Mouse (Mus musculus): ENCODE data around the gene Kdm8.

Gene Kdm8

DNA sequence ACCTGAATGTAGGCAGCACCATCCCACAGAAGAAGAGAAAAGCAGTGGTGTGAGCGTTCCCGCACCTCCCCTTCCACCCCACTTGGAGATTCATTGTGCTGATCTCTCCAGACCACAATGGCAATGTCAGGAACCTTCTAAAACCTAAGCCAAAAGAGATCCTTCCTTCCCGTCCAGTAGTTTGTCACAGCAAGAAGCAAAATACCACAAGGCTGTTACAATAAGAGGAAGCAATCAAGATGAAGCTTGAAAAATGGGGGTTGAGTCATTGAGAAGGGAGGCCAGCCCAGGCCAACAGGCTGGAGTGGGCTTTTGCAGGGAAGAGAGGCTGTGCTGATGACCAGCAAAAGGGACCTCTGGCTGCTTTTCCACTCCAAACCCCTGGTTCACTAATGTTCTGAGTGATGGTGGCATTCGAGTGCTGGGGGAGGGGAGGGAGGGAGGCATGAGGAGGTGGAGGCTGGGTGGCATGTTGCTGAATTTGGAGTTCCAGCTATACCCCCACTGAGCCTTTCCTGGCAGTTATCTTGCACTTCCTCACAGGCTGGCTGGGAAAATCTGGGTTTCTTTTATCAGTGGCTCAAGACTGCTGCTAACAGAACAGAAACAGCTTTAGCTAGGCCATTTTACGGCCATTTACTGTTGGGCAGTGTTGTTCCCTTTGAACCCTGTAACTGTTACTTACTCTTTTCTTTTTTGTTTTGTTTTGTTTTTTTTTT lies 59.1 kb downstream of the Kdm8 start:
- no peak for DNase-seq (ENCODE audit: low spot score)

DNA sequence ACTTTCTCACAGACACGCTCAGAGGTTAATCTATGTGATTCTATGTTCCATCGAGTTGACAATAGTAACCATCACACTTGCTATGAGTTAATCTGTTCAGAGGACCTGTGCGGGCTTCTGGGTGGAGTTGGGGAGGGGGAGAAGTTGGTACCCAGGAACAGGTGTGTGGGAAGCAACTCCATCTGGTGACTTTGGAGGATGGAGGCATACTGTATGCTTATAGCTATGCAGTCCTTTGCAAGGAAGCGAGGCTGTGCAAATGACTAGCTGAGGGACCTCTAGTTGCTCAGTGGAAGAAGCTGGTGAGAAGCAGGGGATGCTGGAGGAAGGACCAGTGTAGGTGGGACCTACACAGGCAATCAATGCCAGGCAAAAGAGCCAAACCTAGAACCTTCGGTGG lies 60.1 kb downstream of the Kdm8 start:
- no peak for DNase-seq (ENCODE audit: low spot score)

DNA sequence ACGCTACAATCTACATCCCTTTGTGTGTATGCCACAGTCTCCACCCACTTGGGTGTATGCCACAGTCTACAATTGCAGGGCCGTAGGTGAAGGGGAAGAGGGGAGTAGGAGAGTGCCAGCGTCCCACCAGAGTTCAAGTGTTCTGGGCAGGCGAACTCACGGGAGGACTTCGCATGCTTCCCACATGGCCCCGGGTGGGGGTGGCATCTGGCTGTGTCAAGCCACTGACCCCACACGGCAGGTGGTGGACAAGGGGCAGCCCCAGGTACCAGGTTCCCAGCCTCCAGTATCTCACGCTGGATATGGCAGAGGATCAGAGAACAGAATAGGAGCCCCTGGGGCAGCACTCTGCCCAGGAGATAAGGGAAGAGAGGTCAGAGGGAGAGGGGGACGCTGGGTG lies 61.1 kb downstream of the Kdm8 start:
- DNase-seq (ENCODE audit: low spot score) = no peak

DNA sequence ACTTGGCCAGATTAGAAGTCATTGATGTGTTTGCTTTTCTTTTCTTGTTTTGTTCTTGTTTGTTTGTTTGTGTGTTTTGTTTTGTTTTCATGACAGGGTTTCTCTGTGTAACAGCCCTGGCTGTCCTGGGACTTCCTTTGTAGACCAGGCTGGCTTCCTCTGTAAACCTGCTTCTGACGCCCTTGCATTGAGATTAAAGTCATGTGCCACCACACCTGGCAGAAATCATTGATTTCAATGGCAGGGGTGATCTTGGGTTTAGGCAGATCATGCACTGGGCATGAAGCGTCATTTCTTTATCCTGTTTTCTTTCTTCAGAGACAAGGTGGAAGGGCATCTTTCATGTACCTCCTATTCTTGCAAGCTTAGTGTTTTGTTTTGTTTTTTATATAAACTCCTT lies 62.8 kb downstream of the Kdm8 start:
- DNase-seq (ENCODE audit: low spot score) = no peak

DNA sequence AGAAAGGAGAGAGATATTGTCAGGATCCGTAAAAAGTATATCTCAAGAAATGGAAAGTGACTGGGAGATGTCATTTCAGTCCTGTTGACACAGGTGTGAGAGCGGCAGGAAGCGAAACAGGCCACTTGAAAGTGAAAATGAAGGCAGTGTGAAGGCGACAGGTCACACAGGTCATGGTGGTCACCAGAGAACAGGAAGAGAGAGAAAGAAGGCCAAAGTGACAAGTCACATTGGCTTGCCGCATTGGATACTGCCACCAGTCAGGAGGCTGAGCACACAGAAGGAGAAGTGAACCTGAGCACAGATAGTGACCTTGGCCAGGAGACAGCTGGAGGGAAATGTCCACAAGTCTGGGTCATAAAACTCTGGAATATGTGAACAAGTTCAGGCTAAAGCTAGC lies 67.0 kb downstream of the Kdm8 start:
- DNase-seq (ENCODE audit: low spot score) = no peak

DNA sequence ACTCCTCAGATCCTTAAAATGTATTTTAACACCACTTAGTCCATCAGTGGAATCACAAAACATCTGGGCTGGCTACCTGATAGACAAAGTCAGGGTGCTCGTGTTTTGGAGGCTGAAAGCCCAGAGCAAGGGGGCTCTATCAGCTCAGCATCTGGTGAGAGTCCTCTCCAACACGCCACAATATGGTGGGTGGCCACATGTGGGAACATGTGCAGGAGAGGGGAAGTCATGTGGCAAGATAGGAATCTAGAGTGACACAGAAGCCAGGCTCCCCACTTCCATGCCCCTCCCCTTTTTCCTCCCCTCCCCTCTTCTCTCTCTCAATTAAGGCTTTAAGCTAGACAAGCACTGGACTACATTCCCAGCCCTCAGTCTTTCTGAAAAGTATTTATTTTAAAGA lies 67.4 kb downstream of the Kdm8 start:
- no peak for DNase-seq (ENCODE audit: low spot score)
